Mouse (Mus musculus) MEL (cell line): ENCODE data around the gene S100a16. TPM values are rescaled to one million over a fixed set of nuclear protein-coding genes. Genes with fewer than 3 reads are reported as not detected.

Source experiments
- DNase-seq: peaks from one replicate; pipeline ENCODE4 v3.0.0; 2011; ENCODE audit warnings: low read depth, low spot score
- H3K27ac ChIP-seq: 2 replicates; pipeline ENCODE4 v1.5.1; 2012; ENCODE audit warnings: low read depth, mild to moderate bottlenecking, control low read depth, low read length, moderate library complexity; ENCODE audit not compliant: control insufficient read depth
- H3K27me3 ChIP-seq, 2 experiments: fragments of 150-350 bp in 1 of 2; sonication (generic) in 1 of 2; 2 replicates each; pipeline ENCODE4 v1.6.1; 2012; ENCODE audit warnings: low read length in 2 of 2, mild to moderate bottlenecking in 2 of 2, improper control_type of control experiment in 1 of 2, moderate library complexity in 1 of 2; ENCODE audit not compliant: insufficient read depth in 2 of 2, control insufficient read depth in 1 of 2
- H3K36me3 ChIP-seq, 2 experiments: 2 replicates each; pipeline ENCODE4 v1.6.1; 2012 to 2014; ENCODE audit warnings: low read length in 2 of 2, improper control_type of control experiment in 1 of 2, inconsistent platforms in 1 of 2, mild to moderate bottlenecking in 1 of 2; ENCODE audit not compliant: insufficient read depth in 2 of 2, control insufficient read depth in 1 of 2
- H3K4me1 ChIP-seq, 2 experiments: fragments of 150-350 bp in 1 of 2; sonication (generic) in 1 of 2; 2 replicates each; pipeline ENCODE4 v1.6.1; 2012; ENCODE audit warnings: low read length in 2 of 2, improper control_type of control experiment in 1 of 2, mild to moderate bottlenecking in 1 of 2; ENCODE audit not compliant: insufficient read depth in 2 of 2, control insufficient read depth in 1 of 2
- H3K4me3 ChIP-seq, 2 experiments: fragments of 150-350 bp in 1 of 2; sonication (generic) in 1 of 2; 2 replicates each; pipeline ENCODE4 v1.5.1; 2012; ENCODE audit warnings: low read depth in 2 of 2, low read length in 2 of 2, mild to moderate bottlenecking in 2 of 2, moderate library complexity in 2 of 2, control low read depth in 1 of 2, improper control_type of control experiment in 1 of 2; ENCODE audit not compliant: control insufficient read depth in 1 of 2, insufficient read depth in 1 of 2
- H3K79me2 ChIP-seq: 2 replicates; pipeline ENCODE4 v1.6.1; 2012; ENCODE audit warnings: mild to moderate bottlenecking, low read length, moderate library complexity; ENCODE audit not compliant: control insufficient read depth, poor library complexity, insufficient read depth
- H3K9ac ChIP-seq: 2 replicates; pipeline ENCODE4 v1.6.1; 2012; ENCODE audit warnings: low read depth, mild to moderate bottlenecking, control low read depth, low read length, moderate library complexity; ENCODE audit not compliant: control insufficient read depth, poor library complexity, severe bottlenecking
- H3K9me3 ChIP-seq: fragments of 150-350 bp; sonication (generic); replicated peaks from 2 replicates; pipeline ENCODE4 v1.6.1; 2012; ENCODE audit warnings: mild to moderate bottlenecking, low read length, improper control_type of control experiment, moderate library complexity; ENCODE audit not compliant: insufficient read depth
- CHD1 ChIP-seq: IDR thresholded peaks from 2 replicates; pipeline ENCODE4 v1.6.1; 2012; ENCODE audit warnings: low read depth, mild to moderate bottlenecking, inconsistent platforms, low read length, improper control_type of control experiment
- EP300 ChIP-seq, 2 experiments: IDR thresholded peaks; 2 replicates each; pipeline ENCODE4 v1.6.1; 2011; ENCODE audit warnings: improper control_type of control experiment in 2 of 2, low read length in 2 of 2, low read depth in 1 of 2, mild to moderate bottlenecking in 1 of 2
- GATA1 ChIP-seq: IDR thresholded peaks from 2 replicates; pipeline ENCODE4 v1.6.1; 2011; ENCODE audit warnings: low read depth, low read length, improper control_type of control experiment
- KAT2A ChIP-seq: conservative IDR thresholded peaks from 2 replicates; pipeline ENCODE4 v1.6.1; 2012; ENCODE audit warnings: low read depth, low read length, improper control_type of control experiment, inconsistent platforms
- MAFK ChIP-seq: IDR thresholded peaks from 2 replicates; pipeline ENCODE4 v1.6.1; 2011; ENCODE audit warnings: low read depth, mild to moderate bottlenecking, low read length, improper control_type of control experiment, borderline replicate concordance
- MXI1 ChIP-seq: IDR thresholded peaks from 2 replicates; pipeline ENCODE4 v1.6.1; 2011; ENCODE audit warnings: mild to moderate bottlenecking, low read depth, low read length, improper control_type of control experiment
- NRF1 ChIP-seq: IDR thresholded peaks from 2 replicates; pipeline ENCODE4 v1.6.1; 2014; ENCODE audit warnings: low read depth, mild to moderate bottlenecking, inconsistent platforms, low read length, improper control_type of control experiment, moderate library complexity; ENCODE audit not compliant: poor library complexity, insufficient read depth, severe bottlenecking
- POLR2A ChIP-seq, 2 experiments: IDR thresholded peaks; 2 replicates each; pipeline ENCODE4 v1.6.1; 2011 to 2012; ENCODE audit warnings: low read length in 2 of 2, mild to moderate bottlenecking in 2 of 2, control low read depth in 1 of 2, improper control_type of control experiment in 1 of 2, low read depth in 1 of 2, moderate library complexity in 1 of 2; ENCODE audit not compliant: control insufficient read depth in 1 of 2, insufficient read depth in 1 of 2, poor library complexity in 1 of 2
- RAD21 ChIP-seq: IDR thresholded peaks from 2 replicates; pipeline ENCODE4 v1.6.1; 2011; ENCODE audit warnings: mild to moderate bottlenecking, low read depth, low read length, improper control_type of control experiment
- SIN3A ChIP-seq: IDR thresholded peaks from 2 replicates; pipeline ENCODE4 v1.6.1; 2012; ENCODE audit warnings: low read length, improper control_type of control experiment, inconsistent platforms
- SMC3 ChIP-seq: IDR thresholded peaks from 2 replicates; pipeline ENCODE4 v1.6.1; 2011; ENCODE audit warnings: low read depth, low read length, improper control_type of control experiment
- USF1 ChIP-seq: IDR thresholded peaks from 2 replicates; pipeline ENCODE4 v1.6.1; 2014; ENCODE audit warnings: low read depth, mild to moderate bottlenecking, inconsistent platforms, low read length, improper control_type of control experiment, moderate library complexity
- USF2 ChIP-seq, 2 experiments: IDR thresholded peaks; 2 replicates each; pipeline ENCODE4 v1.6.1; 2011 to 2012; ENCODE audit warnings: improper control_type of control experiment in 2 of 2, low read length in 2 of 2, borderline replicate concordance in 1 of 2, inconsistent platforms in 1 of 2, low read depth in 1 of 2, mild to moderate bottlenecking in 1 of 2; ENCODE audit not compliant: insufficient read depth in 1 of 2
- ZC3H11A ChIP-seq: IDR thresholded peaks from 2 replicates; pipeline ENCODE4 v1.6.1; 2012; ENCODE audit warnings: low read depth, mild to moderate bottlenecking, inconsistent platforms, low read length, improper control_type of control experiment
- ZKSCAN1 ChIP-seq: IDR thresholded peaks from 2 replicates; pipeline ENCODE4 v1.6.1; 2012; ENCODE audit warnings: low read depth, mild to moderate bottlenecking, inconsistent platforms, low read length, improper control_type of control experiment, moderate library complexity
- ZMIZ1 ChIP-seq: IDR thresholded peaks from 2 replicates; pipeline ENCODE4 v1.6.1; 2012; ENCODE audit warnings: low read depth, mild to moderate bottlenecking, inconsistent platforms, low read length, improper control_type of control experiment, moderate library complexity
- ZNF384 ChIP-seq: IDR thresholded peaks from 2 replicates; pipeline ENCODE4 v1.6.1; 2012; ENCODE audit warnings: low read depth, mild to moderate bottlenecking, inconsistent platforms, low read length, improper control_type of control experiment
- polyA plus RNA-seq, 2 experiments: library from polyadenylated mRNA; stranded (reverse) in 1 of 2; unstranded in 1 of 2; fragments of >175 nt in 1 of 2; fragments of >200 nt in 1 of 2; gene quantifications; 2 replicates each; pipeline versions ENCODE4 v1.2.1 to v1.2.4; 2012; ENCODE audit warnings: low replicate concordance in 2 of 2, low read depth in 1 of 2; ENCODE audit not compliant: insufficient read length in 2 of 2, insufficient read depth in 1 of 2, missing spikeins in 1 of 2
- total RNA-seq: library from RNA; depleted of rRNA; stranded (reverse); fragments of 300-350 nt; gene quantifications from 2 replicates; pipeline ENCODE4 v1.2.3, GENCODE M21; 2012

The S100a16 gene
- total and polyA plus RNA-seq, 3 experiments: not detected

GRCm38 (mm10) chr3:90560008-90560628 lies 23.1 kb downstream of the S100a16 start, which contains the start of gene S100a3:
S100a3 (plus strand) TSS chr3:90560578.
- TF ChIP-seq POLR2A (IDR thresholded peaks at IDR 0.05; ENCODE audit: control insufficient read depth in 1 of 2, insufficient read depth in 1 of 2, low read depth in 1 of 2, low read length in 2 of 2, poor library complexity in 1 of 2) (no peak), RAD21 (no peak)
- Histone ChIP-seq H3K4me3 (no peak within 1 kb of the TSS), H3K27ac (no peak within 1 kb of the TSS), H3K79me2 (no peaks in the 10 kb centered on the region), H3K4me1 (no peaks in the 10 kb centered on the region), H3K9me3 (no peaks in the 10 kb centered on the region), H3K27me3 (peaks cover 22 to 43% of the 10 kb centered on the region in 2 experiments), H3K36me3 (no peaks in the 10 kb centered on the region), H3K9ac (no peak within 1 kb of the TSS)
- no peak for DNase-seq

DNA sequence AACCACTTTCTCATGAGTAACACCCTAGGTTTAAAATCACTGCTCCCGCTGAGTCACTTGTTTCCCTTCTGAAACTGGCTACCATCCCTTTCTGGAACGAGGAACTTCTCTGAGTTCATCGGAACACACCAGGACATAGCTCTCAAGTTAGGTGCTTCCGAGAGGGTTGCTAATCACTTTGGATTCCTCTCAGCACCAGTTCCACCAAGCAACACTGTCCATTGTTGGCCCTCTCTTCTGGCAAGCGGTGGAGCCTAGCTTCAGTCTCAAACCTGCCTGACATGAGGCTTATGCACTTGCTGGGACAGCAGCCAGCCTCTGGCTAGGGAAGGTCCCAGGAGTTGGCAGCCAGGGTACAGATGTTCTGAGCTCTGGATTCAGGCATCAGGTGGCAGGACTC lies 37.6 kb downstream of the S100a16 start:
- DNase-seq: no peak
- Histone ChIP-seq H3K4me1 (no peaks in the 10 kb centered on the region), H3K79me2 (no peaks in the 10 kb centered on the region), H3K27me3 (peaks cover 18 to 30% of the 10 kb centered on the region in 2 experiments)
- TF ChIP-seq SMC3 (no peak), ZMIZ1 (no peak), CHD1 (no peak), NRF1 (no peak), USF1 (no peak), ZC3H11A (no peak), MXI1 (no peak), ZNF384 (no peak), GATA1 (no peak), KAT2A (no peak), MAFK (no peak), USF2 (IDR thresholded peaks at IDR 0.05; ENCODE audit: borderline replicate concordance in 1 of 2, insufficient read depth in 1 of 2, low read depth in 1 of 2, low read length in 2 of 2) (no peak), EP300 (IDR thresholded peaks at IDR 0.05; ENCODE audit: low read depth in 1 of 2, low read length in 2 of 2) (no peak), ZKSCAN1 (no peak), SIN3A (no peak)
- TF ChIP-seq, all 39 proteins: peak for 0
- Histone ChIP-seq H3K9ac (no peak overlapping the region), H3K9me3 (no peaks in the 10 kb centered on the region), H3K4me3 (no peak overlapping the region), H3K27ac (no peak overlapping the region), H3K36me3 (no peaks in the 10 kb centered on the region)
